Mouse (Mus musculus): ENCODE data around the gene Hunk. TPM values are rescaled to one million over a fixed set of nuclear protein-coding genes. Genes with fewer than 3 reads are reported as not detected.

Gene Hunk
- polyA plus RNA-seq, 1 experiment from 2014 or later: 19.0 TPM

DNA sequence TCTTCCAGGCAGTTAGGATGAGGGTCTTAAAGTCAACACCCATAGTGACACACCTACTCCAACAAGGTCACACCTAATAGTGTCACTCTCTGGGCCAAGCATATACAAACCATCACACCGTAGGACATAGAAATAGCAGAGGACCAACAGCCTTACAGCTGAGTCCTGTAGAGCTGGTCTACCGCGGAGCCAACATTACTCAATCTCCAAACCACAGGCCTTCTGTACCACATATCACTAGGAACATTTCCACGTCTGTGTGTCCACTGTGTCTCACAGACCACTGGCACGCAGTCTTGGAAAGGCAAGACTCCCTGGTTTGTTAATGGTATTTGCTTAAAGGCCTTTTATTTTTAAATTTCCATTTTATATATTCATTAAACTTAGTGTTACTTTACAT, 95.8 kb downstream of the Hunk start:
- Histone ChIP-seq H3K9ac (no peak overlapping the region), H3K9me3 (no peaks in the 10 kb centered on the region), H3K4me2 (no peak overlapping the region), H3K36me3 (peaks cover 98% of the 10 kb centered on the region), H3K27me3 (no peaks in the 10 kb centered on the region), H3K27ac (no peak overlapping the region), H3K4me3 (no peak overlapping the region), H3K4me1 (no peaks in the 10 kb centered on the region)
- no peak for ATAC-seq (ENCODE audit: insufficient number of reproducible peaks, insufficient read depth, low FRiP score, low TSS enrichment, low read depth)
- 95% methylated on average over 5 of the region's 5 CpGs for WGBS

DNA sequence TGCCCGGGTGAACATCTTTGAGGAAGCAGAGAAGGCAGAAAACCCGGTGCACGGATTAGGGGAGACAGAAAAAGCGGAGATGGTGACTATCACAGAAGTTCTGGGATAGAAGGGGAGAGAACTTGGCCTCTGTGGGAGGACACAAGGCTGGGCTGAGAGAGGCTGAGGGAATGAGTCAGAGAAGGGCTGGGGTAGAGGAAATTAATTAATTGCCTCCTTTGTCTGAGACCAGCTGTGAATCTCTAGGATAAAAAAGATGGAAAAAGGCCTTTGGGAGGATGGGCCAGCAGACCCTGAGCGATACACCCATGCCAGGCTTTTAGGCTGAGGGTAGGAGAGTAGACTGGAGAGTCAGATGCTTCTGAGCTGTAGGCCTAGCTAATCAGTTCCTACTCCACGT, 97.5 kb downstream of the Hunk start:
- H3K4me3 ChIP-seq: no peak overlapping the region
- no peaks in the 10 kb centered on the region for H3K27me3 ChIP-seq
- peaks cover 98% of the 10 kb centered on the region for H3K36me3 ChIP-seq
- no peaks in the 10 kb centered on the region for H3K9me3 ChIP-seq
- H3K27ac ChIP-seq: no peak overlapping the region
- H3K4me2 ChIP-seq: no peak overlapping the region
- no peaks in the 10 kb centered on the region for H3K4me1 ChIP-seq
- ATAC-seq (ENCODE audit: insufficient number of reproducible peaks, insufficient read depth, low FRiP score, low TSS enrichment, low read depth): no peak
- 86% methylated on average over 6 of the region's 6 CpGs for WGBS
- no peak overlapping the region for H3K9ac ChIP-seq

DNA sequence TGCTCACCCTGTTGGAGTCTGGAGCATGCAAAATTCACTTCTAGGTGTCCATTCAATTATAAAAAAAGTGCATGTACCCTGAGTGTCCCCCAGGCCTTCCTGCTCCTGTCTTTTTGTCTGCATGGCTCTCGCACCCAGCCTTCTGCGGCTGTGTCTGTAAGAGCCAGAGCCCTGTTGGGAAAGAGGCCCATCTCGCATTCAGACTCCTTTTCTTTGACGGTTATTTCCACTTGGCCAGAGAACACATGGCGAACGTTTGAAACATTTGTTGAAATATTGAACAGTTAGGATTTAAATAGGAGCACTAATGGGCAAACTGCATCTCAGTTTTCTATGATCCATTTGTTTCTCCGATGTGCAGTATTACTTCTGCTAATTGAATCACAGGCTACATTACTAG, 99.3 kb downstream of the Hunk start:
- Histone ChIP-seq H3K4me3 (no peak overlapping the region), H3K27me3 (no peaks in the 10 kb centered on the region), H3K9me3 (no peaks in the 10 kb centered on the region), H3K4me1 (peaks cover 4% of the 10 kb centered on the region; the same call in 1 of the 2 replicates), H3K36me3 (peaks cover 98% of the 10 kb centered on the region), H3K9ac (no peak overlapping the region), H3K4me2 (no peak overlapping the region), H3K27ac (no peak overlapping the region)
- no peak for ATAC-seq (ENCODE audit: insufficient number of reproducible peaks, insufficient read depth, low FRiP score, low TSS enrichment, low read depth)
- WGBS: 91% methylated on average over 7 of the region's 7 CpGs

GRCm38 (mm10) chr16:90485599-90485998, 99.8 kb downstream of the Hunk start:
- no peak for ATAC-seq (ENCODE audit: insufficient number of reproducible peaks, insufficient read depth, low FRiP score, low TSS enrichment, low read depth)
- no peak overlapping the region for H3K9ac ChIP-seq
- H3K4me3 ChIP-seq: no peak overlapping the region
- H3K27me3 ChIP-seq: no peaks in the 10 kb centered on the region
- 82% methylated on average over 4 of the region's 4 CpGs for WGBS
- no peak overlapping the region for H3K4me2 ChIP-seq
- H3K36me3 ChIP-seq: peaks cover 93% of the 10 kb centered on the region
- H3K4me1 ChIP-seq: peaks cover 5% of the 10 kb centered on the region; the same call in 1 of the 2 replicates
- H3K9me3 ChIP-seq: no peaks in the 10 kb centered on the region
- no peak overlapping the region for H3K27ac ChIP-seq

- no peaks in the 10 kb centered on the region for H3K9me3 ChIP-seq
- no peak overlapping the region for H3K4me3 ChIP-seq
- H3K27me3 ChIP-seq: no peaks in the 10 kb centered on the region
- H3K9ac ChIP-seq: no peak overlapping the region
- no peak for ATAC-seq (ENCODE audit: insufficient number of reproducible peaks, insufficient read depth, low FRiP score, low TSS enrichment, low read depth)
- peaks cover 75% of the 10 kb centered on the region for H3K36me3 ChIP-seq
- WGBS: 77% methylated on average over 4 of the region's 4 CpGs
- no peak overlapping the region for H3K4me2 ChIP-seq
- H3K27ac ChIP-seq: no peak overlapping the region
- peaks cover 24% of the 10 kb centered on the region for H3K4me1 ChIP-seq
Observed at GRCm38 (mm10) chr16:90490066-90490465, 104.3 kb downstream of the Hunk start.

DNA sequence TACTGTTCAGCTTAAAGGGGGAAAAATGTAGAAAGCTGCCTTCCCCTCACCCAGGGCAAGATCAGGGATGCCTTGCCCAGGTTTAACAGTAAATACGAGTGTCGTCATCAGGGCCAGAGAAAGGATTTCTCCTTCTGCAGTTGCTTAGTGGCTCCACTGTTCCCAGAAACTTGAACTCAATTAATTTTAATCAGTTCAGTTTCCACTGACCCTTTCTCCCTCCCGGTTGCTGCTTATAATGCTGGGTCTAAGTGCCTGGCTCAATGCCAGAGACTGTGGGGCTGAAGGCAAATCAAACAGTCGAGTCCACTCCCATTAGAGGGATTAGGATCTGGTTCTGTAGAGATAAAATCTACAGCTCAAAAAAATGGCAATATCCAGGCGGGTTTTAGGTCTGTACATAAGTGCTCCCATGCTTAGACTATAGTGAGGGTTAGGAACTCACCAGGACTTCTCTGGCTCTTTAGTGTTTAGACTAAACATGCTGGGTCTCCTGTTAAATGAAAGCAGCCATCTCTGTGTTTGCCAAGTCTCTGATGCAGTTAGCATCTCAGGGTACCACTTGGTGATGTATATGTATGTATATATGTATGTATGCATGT, 106.2 kb downstream of the Hunk start:
- Histone ChIP-seq H3K4me2 (no peak overlapping the region), H3K36me3 (peaks cover 69% of the 10 kb centered on the region), H3K4me1 (peaks cover 31% of the 10 kb centered on the region), H3K27me3 (no peaks in the 10 kb centered on the region), H3K9me3 (no peaks in the 10 kb centered on the region), H3K4me3 (no peak overlapping the region), H3K27ac (peak overlapping the region; percentile 71), H3K9ac (no peak overlapping the region)
- ATAC-seq (ENCODE audit: insufficient number of reproducible peaks, insufficient read depth, low FRiP score, low TSS enrichment, low read depth): 0 out of 2 replicates have a peak, but pooled peaks have one; percentile 35
- WGBS: 20% methylated on average over 5 of the region's 5 CpGs

GRCm38 (mm10) chr16:90496930-90497329, 111.1 kb downstream of the Hunk start:
- H3K9me3 ChIP-seq: no peaks in the 10 kb centered on the region
- H3K4me2 ChIP-seq: no peak overlapping the region
- WGBS: 43% methylated on average over 11 of the region's 11 CpGs
- H3K4me1 ChIP-seq: peaks cover 17% of the 10 kb centered on the region
- no peak overlapping the region for H3K9ac ChIP-seq
- no peak overlapping the region for H3K4me3 ChIP-seq
- peaks cover 66% of the 10 kb centered on the region for H3K36me3 ChIP-seq
- H3K27ac ChIP-seq: no peak overlapping the region
- ATAC-seq (ENCODE audit: insufficient number of reproducible peaks, insufficient read depth, low FRiP score, low TSS enrichment, low read depth): no peak; the same call in 1 of the 2 replicates
- H3K27me3 ChIP-seq: no peaks in the 10 kb centered on the region

- H3K4me1 ChIP-seq: peaks cover 18% of the 10 kb centered on the region; the same call in 1 of the 2 replicates
Observed at GRCm38 (mm10) chr16:90497749-90498464, 112.1 kb downstream of the Hunk start.

DNA sequence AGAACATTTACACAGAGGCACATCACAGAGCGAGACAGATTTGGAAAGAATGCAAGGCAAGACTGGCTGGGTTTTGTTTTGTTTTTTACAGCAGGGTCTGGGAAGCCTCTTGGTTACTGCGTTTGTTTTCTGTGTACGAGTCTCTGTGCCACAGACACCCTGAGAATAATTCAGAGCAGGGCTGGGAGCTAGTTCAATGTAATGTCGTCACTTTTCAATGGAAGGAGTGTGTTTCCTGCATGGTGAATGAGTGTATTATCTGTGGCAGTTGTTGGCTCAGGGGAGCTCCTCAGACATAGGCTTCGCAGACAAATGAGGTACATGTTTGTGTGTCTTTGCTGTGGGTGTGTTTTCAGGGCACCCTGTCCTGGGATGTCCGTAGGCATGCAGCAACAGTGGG, 115.0 kb downstream of the Hunk start:
- peaks cover 8% of the 10 kb centered on the region; the same call in 1 of the 2 replicates for H3K4me1 ChIP-seq
- H3K9ac ChIP-seq: no peak overlapping the region
- 70% methylated on average over 6 of the region's 6 CpGs for WGBS
- no peak overlapping the region for H3K27ac ChIP-seq
- H3K4me2 ChIP-seq: no peak overlapping the region
- no peaks in the 10 kb centered on the region for H3K9me3 ChIP-seq
- no peak for ATAC-seq (ENCODE audit: insufficient number of reproducible peaks, insufficient read depth, low FRiP score, low TSS enrichment, low read depth)
- H3K36me3 ChIP-seq: peaks cover 42% of the 10 kb centered on the region
- H3K27me3 ChIP-seq: no peaks in the 10 kb centered on the region
- no peak overlapping the region for H3K4me3 ChIP-seq

More at GRCm38 (mm10) chr16:90497749-90498464, 112.1 kb downstream of the Hunk start:
- Histone ChIP-seq H3K27ac (no peak overlapping the region), H3K36me3 (peaks cover 63% of the 10 kb centered on the region), H3K9ac (no peak overlapping the region), H3K4me3 (no peak overlapping the region), H3K9me3 (no peaks in the 10 kb centered on the region), H3K27me3 (no peaks in the 10 kb centered on the region), H3K4me2 (no peak overlapping the region)
- WGBS: 79% methylated on average over 16 of the region's 16 CpGs
- ATAC-seq (ENCODE audit: insufficient number of reproducible peaks, insufficient read depth, low FRiP score, low TSS enrichment, low read depth): no peak

- Histone ChIP-seq H3K36me3 (peaks cover 6% of the 10 kb centered on the region), H3K9ac (no peak overlapping the region), H3K4me1 (0 out of 2 replicates have a peak, but pooled peaks cover 2% of the 10 kb centered on the region), H3K4me3 (no peak overlapping the region), H3K9me3 (no peaks in the 10 kb centered on the region), H3K27ac (no peak overlapping the region), H3K4me2 (no peak overlapping the region), H3K27me3 (no peaks in the 10 kb centered on the region)
- WGBS: 84% methylated on average over 10 of the region's 10 CpGs
- no peak for ATAC-seq (ENCODE audit: insufficient number of reproducible peaks, insufficient read depth, low FRiP score, low TSS enrichment, low read depth)
Observed at GRCm38 (mm10) chr16:90505252-90505651, 119.4 kb downstream of the Hunk start.

- H3K4me2 ChIP-seq: no peak overlapping the region
- 90% methylated on average over 2 of the region's 2 CpGs for WGBS
- H3K9me3 ChIP-seq: no peaks in the 10 kb centered on the region
- no peak for ATAC-seq (ENCODE audit: insufficient number of reproducible peaks, insufficient read depth, low FRiP score, low TSS enrichment, low read depth)
- H3K36me3 ChIP-seq: peaks cover 6% of the 10 kb centered on the region
- H3K27me3 ChIP-seq: no peaks in the 10 kb centered on the region
- 0 out of 2 replicates have a peak, but pooled peaks cover 6% of the 10 kb centered on the region for H3K4me1 ChIP-seq
- H3K4me3 ChIP-seq: no peak overlapping the region
- no peak overlapping the region for H3K9ac ChIP-seq
- H3K27ac ChIP-seq: no peak overlapping the region
Observed at GRCm38 (mm10) chr16:90505680-90506079, 119.9 kb downstream of the Hunk start.
